Mouse (Mus musculus): ENCODE measurements at regions not wholly inside any gene's neighbourhood (a gene's known extent, or its start where the extent isn't known, plus 50 kb on each side); places are given as distances from the start of the nearest gene placed in this dataset.

DNA sequence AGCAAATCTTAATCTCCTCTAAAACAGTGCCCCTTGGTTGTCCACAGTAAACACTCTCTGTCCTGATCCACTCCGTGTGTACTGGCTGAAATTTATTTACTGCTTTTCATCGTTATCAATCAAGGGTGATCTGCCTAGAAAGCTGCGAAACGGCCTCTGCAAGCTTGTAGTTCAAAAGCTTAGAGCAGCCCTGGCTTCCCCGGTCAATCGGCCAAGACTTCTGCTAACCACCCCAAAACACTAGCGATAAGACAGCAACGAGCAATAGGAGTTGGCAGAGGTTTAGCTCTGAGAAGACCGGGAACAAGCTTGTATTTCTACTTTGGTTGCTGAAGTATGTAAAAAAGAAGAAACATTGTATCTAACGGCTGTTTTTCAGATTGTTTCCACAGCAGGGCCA lies 201.8 kb downstream of the Sptssa start:
- no peak for DNase-seq (ENCODE audit: low read depth)

DNA sequence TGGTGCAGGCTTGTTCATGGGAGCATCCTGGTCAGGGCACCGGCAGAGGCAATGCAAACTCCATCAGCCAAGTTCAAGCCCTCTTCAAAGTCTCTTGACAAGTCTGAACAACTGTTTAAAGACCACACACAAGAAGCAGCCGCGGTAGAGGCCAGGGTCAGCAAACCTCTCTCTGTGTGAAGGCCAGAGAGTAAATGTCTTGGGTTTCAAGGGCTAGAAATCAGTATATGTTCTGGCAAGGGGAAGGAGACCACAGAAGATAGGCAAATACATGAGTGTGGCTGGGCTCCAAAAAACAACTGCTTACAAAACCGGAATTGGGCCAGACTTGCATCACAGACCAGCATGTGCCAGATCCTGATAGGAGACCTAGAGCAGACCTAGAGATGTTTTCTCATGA lies 203.0 kb downstream of the Sptssa start:
- DNase-seq (ENCODE audit: low read depth), result no peak

DNA sequence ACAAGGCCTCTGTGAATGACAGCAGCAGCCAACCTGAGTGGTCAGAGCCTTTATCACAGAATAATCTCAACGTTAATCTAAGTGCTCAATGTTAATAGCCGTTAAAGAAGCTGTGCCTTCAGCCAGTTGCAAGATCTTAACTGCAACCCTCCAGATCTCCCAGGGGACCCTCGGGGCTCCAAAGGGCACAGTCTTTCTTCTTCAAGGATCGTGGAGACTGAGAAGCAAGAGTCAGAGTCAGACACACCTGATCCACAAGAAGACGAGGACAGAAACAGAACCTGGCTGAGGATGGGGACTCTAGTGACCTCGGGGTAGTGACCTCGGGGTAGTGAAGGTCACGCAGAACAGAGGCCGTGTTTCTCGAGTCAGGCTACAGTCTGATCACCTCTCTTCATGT lies 206.0 kb downstream of the Sptssa start:
- no peak for DNase-seq (ENCODE audit: low read depth)

DNA sequence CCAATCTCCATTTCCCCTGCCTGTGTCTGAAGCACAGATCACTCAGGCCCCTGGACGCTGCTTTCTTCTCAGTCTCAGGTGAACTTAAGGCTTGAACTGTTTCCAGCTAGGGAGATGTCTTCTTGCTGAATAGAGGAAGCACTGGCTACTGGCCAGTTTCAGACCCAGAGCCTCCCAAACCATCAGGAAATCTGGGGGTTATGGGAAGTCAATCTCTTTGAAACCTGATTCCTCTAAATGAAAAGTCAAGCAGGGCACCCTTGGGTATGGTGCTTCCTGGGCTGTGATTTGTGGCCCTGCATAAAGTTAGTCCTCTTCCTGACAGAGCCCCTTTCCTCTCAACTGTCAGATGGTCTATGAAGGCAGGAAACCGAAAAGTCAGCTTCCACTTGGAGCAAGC lies 208.2 kb downstream of the Sptssa start:
- no peak for DNase-seq (ENCODE audit: low read depth)

DNA sequence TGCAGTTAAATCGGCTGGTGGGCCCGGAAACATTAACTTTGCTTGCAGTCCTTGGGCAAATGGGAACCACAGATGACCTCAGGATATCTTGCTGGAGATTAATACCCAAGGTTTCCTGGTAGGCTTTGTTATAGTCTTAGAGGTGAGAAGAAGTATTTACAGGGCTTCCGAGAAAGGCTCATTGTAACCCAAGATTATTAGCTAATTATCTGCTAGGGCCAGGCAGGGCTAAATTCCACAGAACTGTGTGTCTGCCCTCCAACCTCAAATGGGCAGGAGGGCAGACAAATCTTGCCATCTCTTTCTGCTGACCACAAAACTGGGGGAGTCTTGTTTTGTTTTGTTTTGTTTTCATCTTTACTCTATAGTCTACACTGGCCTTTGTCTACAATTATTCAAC lies 209.0 kb downstream of the Sptssa start:
- DNase-seq (ENCODE audit: low read depth), result no peak

DNA sequence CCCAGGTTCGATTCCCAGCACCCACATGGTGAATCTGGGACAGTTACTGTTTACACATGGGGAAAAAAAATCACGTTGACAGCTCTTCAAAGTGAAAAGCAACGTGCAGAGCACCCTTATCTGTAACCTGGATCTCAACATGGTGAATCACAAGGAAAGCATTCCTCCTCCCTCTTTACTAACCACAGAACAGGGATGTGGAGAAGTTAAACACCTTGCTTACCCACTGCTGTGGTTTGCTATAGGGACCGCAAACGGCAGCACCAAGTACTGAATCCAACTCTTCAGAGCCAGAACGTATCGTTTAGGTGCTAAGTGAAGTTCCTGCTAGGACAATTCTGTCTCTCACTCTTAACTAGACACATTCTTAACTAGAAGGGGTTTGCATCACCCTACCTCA lies 210.0 kb downstream of the Sptssa start:
- DNase-seq (ENCODE audit: low read depth), result no peak

DNA sequence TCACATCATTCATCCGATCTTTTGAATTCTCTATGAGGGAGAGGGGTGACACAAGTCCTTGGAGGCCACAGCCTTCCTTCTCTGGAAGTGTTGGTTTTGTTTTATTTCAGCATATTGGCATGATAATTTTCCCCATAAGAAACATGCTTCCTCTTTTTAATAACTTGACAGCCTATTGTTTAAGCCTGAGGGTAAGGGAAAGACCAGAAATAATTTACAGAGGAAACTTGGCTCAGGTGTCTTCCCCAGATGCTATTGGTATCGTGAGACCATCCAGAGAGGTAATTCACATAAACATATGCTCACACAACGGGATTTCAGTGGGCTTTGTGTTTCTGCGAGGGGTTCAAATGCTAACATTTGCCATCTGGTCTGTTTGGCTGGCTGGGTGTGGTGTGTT lies 212.0 kb downstream of the Sptssa start:
- no peak for DNase-seq (ENCODE audit: low read depth)

DNA sequence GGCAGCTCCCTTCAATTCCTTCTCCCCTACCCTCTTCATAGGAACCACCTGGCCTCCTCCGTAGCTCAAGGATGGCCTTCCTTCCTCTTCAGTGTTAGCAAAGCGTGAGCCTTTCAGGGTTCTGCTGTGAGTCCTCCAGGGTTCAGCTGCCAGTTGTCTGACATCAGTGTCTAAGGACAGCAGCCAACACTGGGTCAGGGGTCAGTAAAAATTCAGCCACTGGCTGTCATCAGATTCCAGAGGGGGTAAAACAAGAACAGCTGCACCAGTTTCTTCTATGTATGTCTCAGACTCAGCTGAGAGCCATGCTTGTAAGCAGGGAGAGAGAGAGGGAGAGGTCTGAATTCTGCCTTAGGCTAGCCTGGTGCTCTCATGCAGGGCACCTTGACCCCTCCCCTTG lies 213.1 kb downstream of the Sptssa start:
- DNase-seq (ENCODE audit: low read depth), result no peak

DNA sequence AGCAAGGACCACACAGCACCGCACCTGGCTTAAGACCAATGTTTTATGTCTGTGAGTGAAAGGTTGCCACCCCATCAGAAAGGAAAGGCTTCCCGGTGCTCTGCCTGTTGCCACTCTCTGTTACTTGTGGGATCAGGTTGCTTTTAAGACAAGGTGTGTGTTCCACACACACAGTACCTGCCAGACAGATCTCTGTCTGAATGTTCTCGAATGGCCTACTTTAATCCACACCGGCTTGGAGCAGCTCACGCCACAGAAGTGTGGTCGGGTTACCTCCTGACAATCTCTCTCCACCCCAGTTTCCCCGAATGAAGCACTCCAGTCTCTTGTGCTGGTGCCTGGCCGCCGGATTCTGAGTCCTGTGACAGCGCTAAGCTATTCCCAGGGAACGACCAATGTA lies 214.0 kb downstream of the Sptssa start:
- DNase-seq (ENCODE audit: low read depth), result no peak

DNA sequence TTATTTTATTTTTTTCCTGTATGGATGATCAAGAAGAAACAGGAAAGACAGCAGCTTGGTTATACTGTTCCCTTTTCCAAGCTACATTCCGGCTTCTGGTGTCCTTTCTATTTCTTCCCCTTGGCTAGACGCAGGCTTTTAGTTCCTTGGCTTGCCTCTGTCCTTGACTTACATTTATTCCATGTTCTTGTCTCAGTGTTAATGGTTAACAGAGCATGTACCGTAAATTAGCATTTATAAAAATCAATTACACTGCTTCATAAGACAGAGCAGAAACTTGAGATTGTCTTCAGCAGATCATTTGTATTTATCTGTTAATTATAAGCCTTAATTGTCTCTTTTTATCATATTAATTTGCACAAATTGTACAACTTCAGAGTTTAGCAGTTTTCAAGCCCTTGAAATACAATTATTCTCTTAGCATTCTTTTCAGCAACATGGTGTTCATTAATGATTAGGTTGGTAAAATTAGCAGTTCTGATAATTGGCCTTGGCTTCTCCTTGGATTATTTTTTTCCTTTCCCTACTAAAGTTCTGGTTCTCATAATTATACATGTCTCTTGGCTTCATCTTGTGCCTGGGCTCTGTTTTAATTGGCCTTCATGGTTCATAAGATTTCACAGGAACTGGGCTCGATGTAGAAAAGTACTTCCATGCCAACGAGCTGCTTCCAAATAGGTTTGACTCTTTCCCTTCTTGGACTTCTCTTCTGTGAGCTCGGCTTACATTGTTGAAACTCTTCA lies 215.4 kb downstream of the Sptssa start:
- DNase-seq (ENCODE audit: low read depth), result no peak

DNA sequence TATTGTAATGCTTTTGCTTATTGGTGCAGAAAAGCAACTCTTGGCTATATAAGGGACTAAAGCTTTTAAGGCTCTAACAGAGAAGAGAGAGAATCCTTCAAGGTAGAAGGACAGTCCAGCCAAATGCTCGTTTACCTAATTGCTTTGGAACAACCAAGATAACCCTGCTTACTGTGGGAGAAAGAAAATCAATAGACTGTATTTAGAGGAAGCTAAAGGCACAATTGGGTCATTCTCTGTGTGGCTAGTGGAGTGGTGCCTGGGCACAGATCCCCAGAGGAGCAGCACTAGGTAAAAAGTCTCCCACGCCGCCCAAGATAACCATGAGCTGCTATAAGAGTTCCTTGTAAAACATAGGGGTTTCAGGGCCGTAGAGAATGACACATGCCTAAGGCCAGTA lies 217.6 kb downstream of the Sptssa start:
- no peak for DNase-seq (ENCODE audit: low read depth)

DNA sequence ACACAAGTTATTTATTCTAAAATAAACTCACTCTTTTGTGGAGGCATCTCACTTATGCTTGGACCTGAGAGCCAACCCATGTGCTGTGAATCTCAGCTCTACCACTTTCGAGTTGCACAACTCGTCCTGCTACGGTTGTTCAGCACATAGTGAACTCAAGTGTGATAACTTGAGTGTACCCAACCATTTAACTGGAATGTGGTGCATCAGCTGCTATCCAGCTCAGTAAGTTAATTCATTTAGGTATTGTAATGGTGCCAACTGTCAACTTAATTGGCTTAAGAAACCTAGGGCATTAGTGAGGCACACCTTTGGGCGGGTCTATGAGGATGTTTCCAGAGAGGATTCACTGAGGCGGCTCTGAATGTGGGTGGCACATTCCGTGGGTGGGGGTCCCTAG lies 221.6 kb upstream of the Egln3 start:
- no peak for DNase-seq (ENCODE audit: low read depth)

DNA sequence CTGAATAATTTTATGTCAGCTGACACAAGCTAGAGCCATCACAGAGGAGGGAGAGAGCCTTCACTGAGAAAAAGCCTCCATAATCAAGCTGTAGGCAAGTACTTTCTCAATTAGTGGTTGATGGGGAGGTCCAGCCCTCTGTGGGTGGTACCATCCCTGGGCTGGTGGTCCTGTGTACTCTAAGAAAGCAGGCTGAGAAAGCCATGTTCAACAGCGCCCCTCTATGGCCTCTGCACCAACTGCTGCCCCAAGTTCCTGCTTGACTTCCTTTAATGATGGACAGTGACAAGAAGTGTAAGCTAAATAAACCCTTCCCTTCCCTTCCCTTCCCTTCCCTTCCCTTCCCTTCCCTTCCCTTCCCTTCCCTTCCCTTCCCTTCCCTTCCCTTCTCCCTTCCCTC lies 211.2 kb upstream of the Egln3 start:
- no peak for DNase-seq (ENCODE audit: low read depth)

DNA sequence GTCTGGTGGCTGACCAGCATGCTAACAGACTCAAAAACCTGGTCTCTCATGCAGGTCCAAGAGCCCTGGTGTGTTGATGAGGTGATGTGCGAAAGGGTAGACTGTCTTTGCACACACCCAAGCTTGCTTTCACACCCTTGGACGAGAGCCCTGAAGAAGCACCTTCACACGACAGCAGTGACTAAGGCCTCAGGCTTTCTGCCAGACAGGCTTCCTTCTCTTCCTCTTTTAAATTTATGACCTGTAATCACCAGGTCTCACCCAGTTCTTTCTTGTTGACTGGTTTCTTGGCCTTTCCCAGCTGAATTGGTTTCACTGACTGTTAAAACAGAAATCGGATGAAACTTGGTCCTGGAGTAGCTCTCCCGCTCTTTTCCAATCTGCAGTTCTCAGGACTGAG lies 210.5 kb upstream of the Egln3 start:
- no peak for DNase-seq (ENCODE audit: low read depth)

DNA sequence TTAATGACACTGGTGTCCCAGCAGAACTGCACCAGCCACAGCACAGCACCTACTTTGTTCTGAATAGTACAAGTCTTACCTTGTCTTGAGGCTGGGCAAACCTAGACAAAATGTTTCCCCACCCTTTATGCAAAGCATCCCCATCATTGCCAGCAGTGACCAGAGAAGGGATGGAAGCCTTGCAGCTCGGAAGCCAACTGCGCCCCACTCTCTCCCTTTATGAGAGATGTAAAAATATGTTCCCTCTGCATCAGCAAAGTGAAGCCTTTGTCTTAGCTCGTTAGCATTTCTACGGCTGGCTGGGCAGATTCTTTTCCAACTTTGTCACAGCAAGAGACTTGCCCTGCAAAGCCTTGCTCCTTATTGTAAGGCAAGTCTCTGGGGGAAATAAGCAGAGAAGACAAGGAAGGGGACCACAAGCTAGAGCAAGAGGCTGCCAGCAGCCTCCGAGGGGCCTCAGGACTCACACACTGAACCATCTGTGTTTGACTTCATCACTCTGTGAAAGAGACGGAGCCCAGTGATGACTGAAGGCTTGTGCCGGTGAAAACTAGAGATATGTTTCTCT lies 206.5 kb upstream of the Egln3 start:
- DNase-seq (ENCODE audit: low read depth), result no peak

DNA sequence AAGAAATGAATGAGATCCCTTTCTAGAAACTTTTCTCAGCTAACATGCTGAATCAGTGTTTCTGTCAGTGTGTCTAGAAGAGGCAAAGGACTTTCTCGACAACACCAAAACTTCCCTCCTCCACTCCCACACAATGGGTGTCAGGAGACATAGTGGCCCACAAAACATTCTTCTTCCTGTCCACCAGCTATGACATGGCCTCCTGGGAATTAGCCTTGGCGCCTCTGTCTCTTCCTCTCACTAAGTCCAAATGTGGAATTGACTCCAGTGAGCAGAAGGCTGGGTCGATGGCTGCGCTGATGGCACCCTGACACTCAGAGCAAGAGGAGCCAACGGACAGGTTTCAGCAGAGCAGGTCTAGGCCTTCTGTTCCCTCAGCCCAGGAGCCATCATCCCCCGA lies 205.2 kb upstream of the Egln3 start:
- no peak for DNase-seq (ENCODE audit: low read depth)

DNA sequence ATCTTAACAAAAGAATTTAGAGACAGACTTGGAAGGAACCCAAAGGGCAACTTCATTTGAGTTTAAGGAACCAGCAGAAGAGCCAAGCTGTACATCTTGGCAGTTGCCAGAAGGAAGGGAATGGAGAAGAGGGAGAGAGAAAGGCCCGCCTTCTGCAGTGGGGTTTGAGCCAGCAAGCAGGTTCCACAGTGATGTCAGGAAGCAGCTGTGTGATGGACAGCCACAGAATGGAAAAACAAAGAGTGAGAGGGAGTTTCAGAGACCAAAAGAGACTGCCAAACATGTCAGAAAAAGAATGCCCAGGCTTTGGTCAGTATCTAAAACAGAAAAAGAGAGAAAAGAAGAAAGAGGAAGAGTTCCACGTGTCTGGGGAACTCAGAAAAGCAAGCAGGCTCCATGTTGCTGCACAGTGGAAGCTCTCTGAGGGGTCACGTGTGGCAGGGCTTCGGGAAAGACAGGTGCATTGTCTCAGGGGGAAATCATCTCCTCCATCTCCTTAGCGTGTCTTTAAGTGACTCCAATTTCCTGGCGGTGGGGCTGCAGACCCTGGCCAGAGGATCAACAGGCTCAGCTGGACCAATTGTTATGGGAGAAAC lies 203.7 kb upstream of the Egln3 start:
- no peak for DNase-seq (ENCODE audit: low read depth)

DNA sequence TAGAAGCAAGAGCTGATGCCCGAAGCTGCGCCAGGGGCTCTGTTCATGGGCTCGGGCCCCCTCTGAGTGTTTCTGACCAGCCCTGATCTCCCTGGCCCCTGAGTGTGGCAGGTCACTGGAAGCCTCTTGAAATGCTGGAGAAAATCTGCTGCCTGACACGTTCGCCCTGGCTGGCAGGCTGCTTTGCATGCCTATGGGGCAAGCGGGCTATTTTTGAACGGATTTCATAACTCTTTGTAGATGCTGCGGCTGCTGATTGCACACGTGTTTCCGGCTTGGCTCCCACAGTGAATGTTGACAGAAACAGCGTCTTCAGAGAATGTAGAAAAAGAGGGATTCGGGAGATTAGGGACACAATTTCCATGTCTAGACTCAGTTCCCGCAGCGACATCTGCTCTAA lies 201.4 kb upstream of the Egln3 start:
- DNase-seq (ENCODE audit: low read depth), result peak; percentile 8

DNA sequence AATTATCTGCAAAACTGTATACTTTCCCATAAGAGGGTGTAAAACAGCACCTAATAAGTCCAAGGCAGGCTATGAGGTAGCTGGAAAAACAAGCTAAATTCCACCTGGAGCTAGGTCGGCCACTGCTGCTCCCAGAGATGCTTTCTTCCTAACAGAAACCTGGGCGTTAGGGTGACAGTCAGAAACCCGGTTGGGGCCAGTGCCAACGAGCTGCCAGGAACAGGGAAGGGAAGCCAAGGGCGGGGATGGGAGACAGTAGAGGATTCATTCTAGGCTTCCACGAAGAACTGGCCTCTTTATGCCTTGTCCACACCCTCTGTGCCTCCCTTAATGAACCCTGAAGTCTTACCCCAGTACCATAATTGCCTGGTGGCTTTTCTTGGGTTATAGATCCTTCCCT lies 198.9 kb upstream of the Egln3 start:
- no peak for DNase-seq (ENCODE audit: low read depth)

DNA sequence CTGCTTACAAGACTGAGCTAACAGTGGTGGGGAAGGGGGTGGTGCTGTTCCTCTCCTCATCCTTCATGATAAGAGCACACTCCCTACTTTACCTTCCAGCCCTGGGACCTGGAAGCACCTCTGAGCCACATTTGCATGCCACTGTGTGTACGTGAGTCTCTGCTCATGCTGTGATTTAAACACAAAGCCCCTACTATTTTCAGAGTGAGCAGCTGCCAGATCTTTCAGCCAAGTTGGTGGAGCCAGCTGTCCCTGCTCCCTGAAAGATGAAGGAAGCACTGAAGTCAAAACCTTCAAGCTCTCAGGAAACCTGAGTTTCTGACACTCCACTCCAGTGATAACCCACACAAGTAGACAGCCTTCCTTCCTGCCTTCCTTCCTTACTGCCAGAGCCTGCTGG lies 198.0 kb upstream of the Egln3 start:
- no peak for DNase-seq (ENCODE audit: low read depth)

DNA sequence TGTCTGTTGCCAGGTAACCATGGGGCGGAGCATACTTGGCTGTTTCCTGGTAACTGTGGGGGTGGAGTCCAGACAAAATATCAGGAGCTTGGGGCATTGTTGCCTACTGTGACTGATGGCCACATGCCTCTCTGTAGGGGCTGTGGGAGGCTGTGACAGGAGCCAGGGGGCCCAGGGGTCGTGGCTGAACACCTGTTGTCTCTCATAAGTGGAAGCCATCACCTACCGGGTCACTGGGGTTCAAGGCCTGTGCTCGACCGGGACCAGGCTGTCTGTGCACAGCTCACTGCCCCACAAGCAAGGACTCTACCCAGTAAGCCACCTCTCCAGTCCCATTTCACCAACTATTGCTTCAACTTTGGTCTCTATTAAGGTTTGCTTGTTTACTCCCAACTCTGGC lies 196.4 kb upstream of the Egln3 start:
- no peak for DNase-seq (ENCODE audit: low read depth)

DNA sequence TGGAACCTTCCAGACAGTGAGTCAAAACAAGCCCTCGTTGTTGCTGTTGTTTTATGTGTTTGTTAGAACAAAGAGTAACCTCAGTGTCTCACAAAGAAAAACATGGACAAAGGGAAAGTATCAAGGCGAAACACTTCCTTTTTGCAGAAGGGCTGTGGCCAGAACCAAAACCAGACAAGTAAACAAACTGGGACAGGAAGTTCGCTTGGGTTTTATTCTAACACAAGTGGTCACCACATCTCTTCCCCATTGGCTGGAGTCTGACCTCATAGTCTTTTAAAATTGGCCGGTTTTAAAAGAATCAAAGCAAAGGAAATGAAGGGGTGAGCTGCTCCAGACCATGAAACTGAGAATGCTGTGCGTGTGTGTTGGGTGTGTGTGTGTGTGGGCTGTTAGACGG lies 194.4 kb upstream of the Egln3 start:
- DNase-seq (ENCODE audit: low read depth), result peak; percentile 17

DNA sequence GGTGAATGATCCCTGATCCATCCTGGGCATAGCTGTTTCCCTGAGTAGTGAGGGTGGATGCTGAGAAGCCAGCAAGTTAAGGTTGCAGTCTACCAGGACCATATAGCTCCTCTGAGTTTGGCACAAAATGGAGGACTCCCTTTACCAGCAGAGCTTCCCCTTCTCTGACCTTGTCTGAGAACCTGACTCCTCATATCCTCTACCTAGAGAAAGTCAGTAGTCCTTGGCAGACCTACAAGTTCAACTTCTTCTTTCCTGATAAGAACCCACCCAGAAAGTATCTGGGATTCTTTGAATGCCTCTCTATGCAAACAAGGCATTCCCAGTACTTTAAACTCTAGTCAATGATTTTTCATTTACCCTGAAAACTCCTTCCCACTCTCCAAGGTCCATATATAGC lies 193.3 kb upstream of the Egln3 start:
- no peak for DNase-seq (ENCODE audit: low read depth)

DNA sequence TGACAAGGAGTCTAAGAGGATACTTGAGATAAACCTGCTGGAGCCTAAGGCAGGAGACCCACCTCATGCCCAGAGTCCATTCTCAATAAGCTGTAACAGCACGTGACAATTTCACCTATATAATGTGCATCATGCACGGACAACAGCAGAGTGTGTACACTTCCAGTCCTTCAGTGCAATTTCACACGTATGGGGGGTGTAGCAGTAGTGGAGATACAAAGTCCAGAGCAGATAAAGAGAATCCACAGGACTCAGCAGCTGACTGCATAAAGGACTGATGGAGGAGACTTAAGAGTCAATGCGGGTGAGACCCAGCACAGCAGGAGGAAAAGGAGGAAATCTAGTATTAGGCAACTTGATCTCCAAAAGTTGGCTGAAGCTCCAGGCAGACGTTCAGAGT lies 192.7 kb upstream of the Egln3 start:
- DNase-seq (ENCODE audit: low read depth), result no peak

Data from induced T-regulatory cell, adult 2 months (primary cell).